Mouse (Mus musculus): ENCODE results near the gene Reg1.
"Not testable (repeated sequence)": the region's sequence is repeated elsewhere in the genome, so short reads cannot be mapped to it uniquely, and the experiment has no call there.

Reg1 gene

GRCm38 (mm10) chr6:78422411-78422810, at the start of gene Reg1:
Reg1 (plus strand) TSS chr6:78422711.
- DNase-seq, result not testable (repeated sequence)

GRCm38 (mm10) chr6:78378765-78379164, 43.7 kb upstream of the Reg1 start, which contains the start of gene Reg3d:
Reg3d (minus strand) TSS chr6:78378865.
- no peak for DNase-seq

GRCm38 (mm10) chr6:78380409-78380808, 42.1 kb upstream of the Reg1 start, which contains the start of gene Reg3a:
Reg3a (plus strand) TSS chr6:78380709.
- DNase-seq, result no peak

- DNase-seq, result no peak
These were observed 36.9 kb upstream of the Reg1 start for GRCm38 (mm10) chr6:78385609-78386008.

- not testable (repeated sequence) for DNase-seq
These were observed 27.2 kb upstream of the Reg1 start, which contains the start of gene Reg2 for GRCm38 (mm10) chr6:78395323-78395722. Reg2 (plus strand) TSS chr6:78395623.

- DNase-seq, result no peak
These were observed 3.0 kb downstream of the Reg1 start for GRCm38 (mm10) chr6:78425497-78425896.

- no peak for DNase-seq
These were observed 24.7 kb downstream of the Reg1 start for GRCm38 (mm10) chr6:78447202-78447601.

- DNase-seq, result no peak
These were observed 25.9 kb downstream of the Reg1 start for GRCm38 (mm10) chr6:78448409-78448808.

- DNase-seq, result no peak
These were observed 30.3 kb downstream of the Reg1 start for GRCm38 (mm10) chr6:78452804-78453203.

GRCm38 (mm10) chr6:78460191-78460825, 37.8 kb downstream of the Reg1 start:
- no peak for DNase-seq

GRCm38 (mm10) chr6:78462360-78462759, 39.8 kb downstream of the Reg1 start:
- no peak for DNase-seq

- no peak for DNase-seq
These were observed 40.8 kb downstream of the Reg1 start for GRCm38 (mm10) chr6:78463266-78463665.

- no peak for DNase-seq
These were observed 46.3 kb downstream of the Reg1 start, which contains the start of gene Reg3g for GRCm38 (mm10) chr6:78468772-78469171. Reg3g (minus strand) TSS chr6:78468872.

GRCm38 (mm10) chr6:78469287-78469686, 46.8 kb downstream of the Reg1 start:
- no peak for DNase-seq
